Mouse (Mus musculus): ENCODE measurements around the gene Hmga2. TPM values are rescaled to one million over a fixed set of nuclear protein-coding genes. Genes with fewer than 3 reads are reported as not detected.
"Not testable (repeated sequence)": the region's sequence is repeated elsewhere in the genome, so short reads cannot be mapped to it uniquely, and the experiment has no call there.

Gene Hmga2
- polyA plus RNA-seq, 1 experiment: 1.8 TPM

DNA sequence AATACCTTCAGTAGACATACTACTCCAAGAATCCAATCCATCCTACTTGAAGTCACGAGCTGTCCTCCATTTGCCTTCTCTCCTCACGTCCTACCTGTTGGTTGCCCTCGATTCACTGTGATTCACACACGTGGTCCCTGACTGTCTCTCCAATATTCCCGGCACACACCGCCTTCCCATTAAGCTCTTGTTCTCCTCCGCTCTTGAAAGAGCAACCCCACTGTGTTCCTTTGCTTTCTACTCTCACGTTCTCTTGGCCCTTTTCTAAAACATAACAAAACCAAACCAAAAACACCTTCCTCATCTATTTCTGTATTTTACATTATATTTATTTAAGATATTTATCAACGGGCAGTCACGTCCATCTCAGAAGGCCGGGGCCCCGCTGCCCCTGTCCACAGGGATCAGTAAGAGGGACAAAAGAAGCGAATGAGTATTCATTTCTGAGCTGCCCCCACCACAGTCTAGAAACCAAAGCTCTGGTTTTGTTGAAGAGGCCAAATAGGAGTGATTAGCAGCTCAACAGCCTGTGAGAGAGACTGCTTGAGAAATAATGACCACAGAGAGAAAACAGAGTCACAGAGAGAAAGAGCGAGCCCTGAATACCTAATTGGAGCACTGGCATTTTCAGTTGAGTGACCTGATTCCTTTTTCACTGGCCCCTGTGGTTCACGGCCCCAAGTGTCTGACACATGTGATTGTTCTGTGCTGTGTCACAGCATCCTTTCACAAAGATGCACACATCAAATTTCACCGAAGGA, 131.5 kb downstream of the Hmga2 start:
- Histone ChIP-seq H3K4me3 (ENCODE audit: insufficient read depth, low read length) (no peak overlapping the region), H3K27ac (ENCODE audit: insufficient read depth, low read depth, low read length) (no peak overlapping the region), H3K4me1 (ENCODE audit: control insufficient read depth, insufficient read depth, low read length) (no peaks in the 10 kb centered on the region)
- TF ChIP-seq POLR2A (IDR thresholded peaks at IDR 0.05; ENCODE audit: borderline replicate concordance, low read depth, low read length) (no peak), CTCF (IDR thresholded peaks at IDR 0.05; ENCODE audit: low read depth, low read length) (no peak)

GRCm38 (mm10) chr10:120339906-120340305, 136.4 kb downstream of the Hmga2 start:
- not testable (repeated sequence) for H3K4me1 ChIP-seq (ENCODE audit: control insufficient read depth, insufficient read depth, low read length); H3K4me3 ChIP-seq (ENCODE audit: insufficient read depth, low read length); H3K27ac ChIP-seq (ENCODE audit: insufficient read depth, low read depth, low read length)

GRCm38 (mm10) chr10:120339324-120339723, 136.9 kb downstream of the Hmga2 start:
- Histone ChIP-seq H3K27ac (ENCODE audit: insufficient read depth, low read depth, low read length) (no peak overlapping the region), H3K4me1 (ENCODE audit: control insufficient read depth, insufficient read depth, low read length) (no peaks in the 10 kb centered on the region), H3K4me3 (ENCODE audit: insufficient read depth, low read length) (no peak overlapping the region)
- TF ChIP-seq CTCF (IDR thresholded peaks at IDR 0.05; ENCODE audit: low read depth, low read length): no peak

DNA sequence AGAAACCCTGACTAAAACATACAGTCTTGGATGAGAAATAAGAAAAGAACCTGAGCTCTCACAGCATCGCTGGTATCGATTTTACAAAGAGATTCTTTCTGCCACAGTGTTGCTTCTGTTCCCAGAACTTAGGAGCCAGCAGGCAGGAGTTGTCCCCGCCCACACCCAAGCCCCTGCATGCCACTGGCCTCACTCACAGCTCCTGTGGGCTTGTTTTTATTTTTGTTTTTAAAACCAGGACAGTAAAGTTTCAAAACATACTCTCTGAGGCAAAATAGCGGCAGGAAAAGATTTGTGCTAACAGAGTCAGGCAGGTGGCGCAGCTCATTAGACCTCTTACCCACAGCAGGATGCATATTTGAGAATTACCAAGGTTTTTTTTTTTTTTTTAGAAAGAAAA, 137.4 kb downstream of the Hmga2 start:
- Histone ChIP-seq H3K27ac (ENCODE audit: insufficient read depth, low read depth, low read length) (no peak overlapping the region), H3K4me1 (ENCODE audit: control insufficient read depth, insufficient read depth, low read length) (no peaks in the 10 kb centered on the region), H3K4me3 (ENCODE audit: insufficient read depth, low read length) (no peak overlapping the region)
- TF ChIP-seq POLR2A (IDR thresholded peaks at IDR 0.05; ENCODE audit: borderline replicate concordance, low read depth, low read length) (no peak), CTCF (IDR thresholded peaks at IDR 0.05; ENCODE audit: low read depth, low read length) (no peak)

- H3K4me3 ChIP-seq (ENCODE audit: insufficient read depth, low read length); H3K27ac ChIP-seq (ENCODE audit: insufficient read depth, low read depth, low read length); H3K4me1 ChIP-seq (ENCODE audit: control insufficient read depth, insufficient read depth, low read length): not testable (repeated sequence)
Measured at GRCm38 (mm10) chr10:120338431-120338830, 137.8 kb downstream of the Hmga2 start.

- TF ChIP-seq CTCF (IDR thresholded peaks at IDR 0.05; ENCODE audit: low read depth, low read length): no peak
- TF ChIP-seq POLR2A (IDR thresholded peaks at IDR 0.05; ENCODE audit: borderline replicate concordance, low read depth, low read length): no peak
- H3K4me3 ChIP-seq (ENCODE audit: insufficient read depth, low read length): no peak overlapping the region
Measured at GRCm38 (mm10) chr10:120327946-120328345, 148.3 kb downstream of the Hmga2 start.

GRCm38 (mm10) chr10:120323584-120324203, 152.6 kb downstream of the Hmga2 start:
- no peak overlapping the region for H3K4me3 ChIP-seq (ENCODE audit: insufficient read depth, low read length)
- H3K4me1 ChIP-seq (ENCODE audit: control insufficient read depth, insufficient read depth, low read length): peaks cover 8% of the 10 kb centered on the region
- H3K27ac ChIP-seq (ENCODE audit: insufficient read depth, low read depth, low read length): no peak overlapping the region
- TF ChIP-seq CTCF (IDR thresholded peaks at IDR 0.05; ENCODE audit: low read depth, low read length): no peak
- no peak for TF ChIP-seq POLR2A (IDR thresholded peaks at IDR 0.05; ENCODE audit: borderline replicate concordance, low read depth, low read length)

More at GRCm38 (mm10) chr10:120327946-120328345, 148.3 kb downstream of the Hmga2 start:
- Histone ChIP-seq H3K4me1 (ENCODE audit: control insufficient read depth, insufficient read depth, low read length) (peaks cover 8% of the 10 kb centered on the region), H3K27ac (ENCODE audit: insufficient read depth, low read depth, low read length) (no peak overlapping the region)

- peaks cover 8% of the 10 kb centered on the region for H3K4me1 ChIP-seq (ENCODE audit: control insufficient read depth, insufficient read depth, low read length)
- H3K4me3 ChIP-seq (ENCODE audit: insufficient read depth, low read length): no peak overlapping the region
- TF ChIP-seq CTCF (IDR thresholded peaks at IDR 0.05; ENCODE audit: low read depth, low read length) (no peak), POLR2A (IDR thresholded peaks at IDR 0.05; ENCODE audit: borderline replicate concordance, low read depth, low read length) (no peak)
- no peak overlapping the region for H3K27ac ChIP-seq (ENCODE audit: insufficient read depth, low read depth, low read length)
Measured at GRCm38 (mm10) chr10:120322815-120323214, 153.5 kb downstream of the Hmga2 start.

GRCm38 (mm10) chr10:120319614-120320013, 156.7 kb downstream of the Hmga2 start:
- Histone ChIP-seq H3K4me1 (ENCODE audit: control insufficient read depth, insufficient read depth, low read length) (peaks cover 8% of the 10 kb centered on the region), H3K4me3 (ENCODE audit: insufficient read depth, low read length) (no peak overlapping the region), H3K27ac (ENCODE audit: insufficient read depth, low read depth, low read length) (no peak overlapping the region)
- TF ChIP-seq POLR2A (IDR thresholded peaks at IDR 0.05; ENCODE audit: borderline replicate concordance, low read depth, low read length): no peak

Other genes starting within 250 kb of the Hmga2 start
- 54.7 and 62.4 TPM in 2 replicates for gene Llph, start 249.4 kb downstream of the Hmga2 start, polyA plus RNA-seq (2012; ENCODE audit: insufficient read depth, insufficient read length, missing spikeins)